Mouse (Mus musculus) kidney, embryonic 15.5 days (tissue): ENCODE measurements at regions not wholly inside any gene's neighbourhood (a gene's known extent, or its start where the extent isn't known, plus 50 kb on each side); places are given as distances from the start of the nearest gene placed in this dataset.
"Not testable (repeated sequence)": the region's sequence is repeated elsewhere in the genome, so short reads cannot be mapped to it uniquely, and the experiment has no call there.

Source experiments
- ATAC-seq: fragments of 200-750 bp; cut with Nextera tagmentation; replicated peaks from 2 replicates; pipeline ENCODE4 v1.8.0; 2017; ENCODE audit warnings: moderate TSS enrichment; ENCODE audit not compliant: low FRiP score
- H3K27ac ChIP-seq: fragments of 300-500 bp; sonication (generic); 2 replicates; pipeline ENCODE4 v1.5.1; 2015; ENCODE audit warnings: mild to moderate bottlenecking, inconsistent platforms
- H3K27me3 ChIP-seq: fragments of 300-500 bp; sonication (generic); 2 replicates; pipeline ENCODE4 v1.6.1; 2015; ENCODE audit warnings: inconsistent platforms
- H3K36me3 ChIP-seq: fragments of 300-500 bp; sonication (generic); 2 replicates; pipeline ENCODE4 v1.6.1; 2015; ENCODE audit warnings: inconsistent platforms
- H3K4me1 ChIP-seq: fragments of 300-500 bp; sonication (generic); 2 replicates; pipeline ENCODE4 v1.6.1; 2015; ENCODE audit warnings: inconsistent platforms
- H3K4me2 ChIP-seq: fragments of 300-500 bp; sonication (generic); 2 replicates; pipeline ENCODE4 v1.6.1; 2015; ENCODE audit warnings: moderate library complexity, mild to moderate bottlenecking, inconsistent platforms
- H3K4me3 ChIP-seq: fragments of 300-500 bp; sonication (generic); replicated peaks from 2 replicates; pipeline ENCODE4 v1.5.1; 2015; ENCODE audit warnings: mild to moderate bottlenecking, inconsistent platforms
- H3K9ac ChIP-seq: fragments of 300-500 bp; sonication (generic); 2 replicates; pipeline ENCODE4 v1.6.1; 2015; ENCODE audit warnings: mild to moderate bottlenecking, inconsistent platforms
- H3K9me3 ChIP-seq: fragments of 300-500 bp; sonication (generic); replicated peaks from 2 replicates; pipeline ENCODE4 v1.6.1; 2016; ENCODE audit warnings: inconsistent platforms
- WGBS: fragments of 180-500 bp; shearing (Covaris S2); methylation state at CpG from one replicate; pipeline ENCODE4 v1.1.7; 2015; ENCODE audit warnings: mixed read lengths; 5-methylcytosine and 5-hydroxymethylcytosine counted together

GRCm38 (mm10) chr1:41909799-41910198, 785.8 kb upstream of the Pou3f3 start:
- Histone ChIP-seq H3K27ac (no peak overlapping the region), H3K36me3 (no peaks in the 10 kb centered on the region), H3K27me3 (no peaks in the 10 kb centered on the region), H3K4me2 (no peak overlapping the region), H3K9ac (no peak overlapping the region), H3K4me1 (no peaks in the 10 kb centered on the region), H3K9me3 (no peaks in the 10 kb centered on the region), H3K4me3 (no peak overlapping the region)
- no peak for ATAC-seq
- WGBS, result 83% methylated on average over 5 of the region's 5 CpGs

GRCm38 (mm10) chr1:41916730-41917347, 778.7 kb upstream of the Pou3f3 start:
- Histone ChIP-seq H3K4me2 (no peak overlapping the region), H3K4me1 (0 out of 2 replicates have a peak, but pooled peaks cover 6% of the 10 kb centered on the region), H3K27ac (no peak overlapping the region), H3K9me3 (no peaks in the 10 kb centered on the region), H3K27me3 (no peaks in the 10 kb centered on the region), H3K9ac (no peak overlapping the region), H3K4me3 (no peak overlapping the region), H3K36me3 (no peaks in the 10 kb centered on the region)
- ATAC-seq, result peak; percentile 43
- 47% methylated on average over 4 of the region's 4 CpGs for WGBS

GRCm38 (mm10) chr1:41917807-41918206, 777.8 kb upstream of the Pou3f3 start:
- H3K9ac ChIP-seq, H3K36me3 ChIP-seq, H3K4me2 ChIP-seq, H3K27me3 ChIP-seq, H3K4me3 ChIP-seq, H3K4me1 ChIP-seq, H3K9me3 ChIP-seq, ATAC-seq, H3K27ac ChIP-seq: not testable (repeated sequence)
- 82% methylated on average over 5 of the region's 5 CpGs for WGBS

- no peak overlapping the region for H3K4me3 ChIP-seq
- no peaks in the 10 kb centered on the region for H3K27me3 ChIP-seq
- 0 out of 2 replicates have a peak, but pooled peaks cover 6% of the 10 kb centered on the region for H3K4me1 ChIP-seq
- no peaks in the 10 kb centered on the region for H3K36me3 ChIP-seq
- no peaks in the 10 kb centered on the region for H3K9me3 ChIP-seq
- no peak for ATAC-seq
- H3K27ac ChIP-seq, result no peak overlapping the region
- H3K4me2 ChIP-seq, result peak overlapping the region; percentile 16; the same call in 1 of the 2 replicates
- WGBS, result 63% methylated on average over 11 of the region's 11 CpGs
- no peak overlapping the region for H3K9ac ChIP-seq
Observed at GRCm38 (mm10) chr1:41918394-41919262, 776.9 kb upstream of the Pou3f3 start.

GRCm38 (mm10) chr1:41933777-41934176, 761.8 kb upstream of the Pou3f3 start:
- no peak for ATAC-seq
- Histone ChIP-seq H3K9ac (no peak overlapping the region), H3K27me3 (no peaks in the 10 kb centered on the region), H3K4me1 (no peaks in the 10 kb centered on the region), H3K27ac (no peak overlapping the region), H3K36me3 (no peaks in the 10 kb centered on the region), H3K4me3 (no peak overlapping the region), H3K4me2 (no peak overlapping the region), H3K9me3 (no peaks in the 10 kb centered on the region)
- WGBS, result 63% methylated on average over 1 of the region's 1 CpGs

GRCm38 (mm10) chr1:41935912-41936478, 759.6 kb upstream of the Pou3f3 start:
- Histone ChIP-seq H3K27me3 (no peaks in the 10 kb centered on the region), H3K9ac (no peak overlapping the region), H3K36me3 (no peaks in the 10 kb centered on the region), H3K9me3 (no peaks in the 10 kb centered on the region), H3K27ac (no peak overlapping the region), H3K4me3 (no peak overlapping the region), H3K4me2 (no peak overlapping the region), H3K4me1 (no peaks in the 10 kb centered on the region)
- no peak for ATAC-seq
- WGBS, result 89% methylated on average over 7 of the region's 7 CpGs

- no peaks in the 10 kb centered on the region for H3K9me3 ChIP-seq
- H3K36me3 ChIP-seq, result no peaks in the 10 kb centered on the region
- ATAC-seq, result no peak
- H3K4me1 ChIP-seq, result no peaks in the 10 kb centered on the region
- no peak overlapping the region for H3K4me3 ChIP-seq
- no peak overlapping the region for H3K4me2 ChIP-seq
- H3K27me3 ChIP-seq, result no peaks in the 10 kb centered on the region
- 74% methylated on average over 2 of the region's 2 CpGs for WGBS
- H3K9ac ChIP-seq, result no peak overlapping the region
- no peak overlapping the region for H3K27ac ChIP-seq
Observed at GRCm38 (mm10) chr1:41960982-41961381, 734.6 kb upstream of the Pou3f3 start.

GRCm38 (mm10) chr1:41981545-41981944, 714.0 kb upstream of the Pou3f3 start:
- ATAC-seq, result no peak
- H3K4me1 ChIP-seq, result no peaks in the 10 kb centered on the region
- H3K27me3 ChIP-seq, result no peaks in the 10 kb centered on the region
- H3K36me3 ChIP-seq, result no peaks in the 10 kb centered on the region
- H3K9ac ChIP-seq, result no peak overlapping the region
- H3K9me3 ChIP-seq, result no peaks in the 10 kb centered on the region
- 82% methylated on average over 5 of the region's 5 CpGs for WGBS
- H3K4me2 ChIP-seq, result no peak overlapping the region
- H3K27ac ChIP-seq, result no peak overlapping the region
- H3K4me3 ChIP-seq, result no peak overlapping the region

- H3K4me2 ChIP-seq, result no peak overlapping the region
- no peak overlapping the region for H3K4me3 ChIP-seq
- H3K27ac ChIP-seq, result no peak overlapping the region
- no peaks in the 10 kb centered on the region for H3K4me1 ChIP-seq
- no peaks in the 10 kb centered on the region for H3K9me3 ChIP-seq
- no peak overlapping the region for H3K9ac ChIP-seq
- H3K27me3 ChIP-seq, result no peaks in the 10 kb centered on the region
- H3K36me3 ChIP-seq, result no peaks in the 10 kb centered on the region
- 86% methylated on average over 6 of the region's 6 CpGs for WGBS
- ATAC-seq, result no peak
Observed at GRCm38 (mm10) chr1:42006235-42006634, 689.3 kb upstream of the Pou3f3 start.

GRCm38 (mm10) chr1:42008046-42008445, 687.5 kb upstream of the Pou3f3 start:
- Histone ChIP-seq H3K27ac (no peak overlapping the region), H3K4me3 (no peak overlapping the region), H3K4me2 (no peak overlapping the region), H3K36me3 (no peaks in the 10 kb centered on the region), H3K9me3 (no peaks in the 10 kb centered on the region), H3K27me3 (no peaks in the 10 kb centered on the region), H3K9ac (no peak overlapping the region), H3K4me1 (no peaks in the 10 kb centered on the region)
- 89% methylated on average over 3 of the region's 3 CpGs for WGBS
- ATAC-seq, result no peak

GRCm38 (mm10) chr1:42012911-42013310, 682.7 kb upstream of the Pou3f3 start:
- Histone ChIP-seq H3K27ac (no peak overlapping the region), H3K4me1 (no peaks in the 10 kb centered on the region), H3K4me3 (no peak overlapping the region), H3K27me3 (no peaks in the 10 kb centered on the region), H3K9ac (no peak overlapping the region), H3K36me3 (no peaks in the 10 kb centered on the region), H3K4me2 (no peak overlapping the region), H3K9me3 (no peaks in the 10 kb centered on the region)
- ATAC-seq, result no peak
- 90% methylated on average over 3 of the region's 3 CpGs for WGBS

GRCm38 (mm10) chr1:42018966-42019365, 676.6 kb upstream of the Pou3f3 start:
- H3K4me3 ChIP-seq, result no peak overlapping the region
- WGBS, result 39% methylated on average over 2 of the region's 2 CpGs
- H3K27ac ChIP-seq, result no peak overlapping the region
- H3K9ac ChIP-seq, result no peak overlapping the region
- no peak overlapping the region for H3K4me2 ChIP-seq
- H3K9me3 ChIP-seq, result no peaks in the 10 kb centered on the region
- H3K36me3 ChIP-seq, result no peaks in the 10 kb centered on the region
- no peaks in the 10 kb centered on the region for H3K27me3 ChIP-seq
- ATAC-seq, result no peak
- no peaks in the 10 kb centered on the region for H3K4me1 ChIP-seq
